Mouse (Mus musculus) G1E (cell line): ENCODE results near the gene Pld1. TPM values are rescaled to one million over a fixed set of nuclear protein-coding genes. Genes with fewer than 3 reads are reported as not detected.

Experiments
- ATAC-seq: 2 replicates; pipeline ENCODE4 v1.8.0; 2016; ENCODE audit warnings: mild to moderate bottlenecking; ENCODE audit not compliant: insufficient number of reproducible peaks, poor library complexity, low FRiP score, severe bottlenecking; ENCODE audit errors: extremely low read depth
- DNase-seq: peaks from one replicate; pipeline ENCODE4 v3.0.0; 2012; ENCODE audit warnings: low spot score
- H3K27me3 ChIP-seq: 2 replicates; pipeline ENCODE4 v1.6.1; 2012; ENCODE audit warnings: mild to moderate bottlenecking, low read length, inconsistent platforms; ENCODE audit not compliant: insufficient read depth
- H3K36me3 ChIP-seq: replicated peaks from 2 replicates; pipeline ENCODE3; 2012; ENCODE audit warnings: mild to moderate bottlenecking, inconsistent platforms
- H3K4me1 ChIP-seq: 2 replicates; pipeline ENCODE4 v1.6.1; 2012; ENCODE audit warnings: low read depth, low read length, inconsistent platforms, mixed read lengths; ENCODE audit not compliant: insufficient read depth
- H3K4me3 ChIP-seq: 2 replicates; pipeline ENCODE4 v1.5.1; 2012; ENCODE audit warnings: low read depth, mild to moderate bottlenecking, inconsistent platforms, low read length, moderate library complexity, mixed read lengths
- H3K9me3 ChIP-seq: replicated peaks from 2 replicates; pipeline ENCODE4 v1.6.1; 2012; ENCODE audit warnings: inconsistent platforms
- CTCF ChIP-seq: IDR thresholded peaks from 2 replicates; pipeline ENCODE4 v1.5.1; 2012; ENCODE audit warnings: low read depth, low read length, inconsistent platforms, mixed read lengths
- GATA1 ChIP-seq: IDR thresholded peaks from 2 replicates; pipeline ENCODE4 v1.6.1; 2012; ENCODE audit warnings: borderline replicate concordance, low read length, inconsistent platforms, mixed read lengths
- GATA2 ChIP-seq: IDR thresholded peaks from 2 replicates; pipeline ENCODE4 v1.6.1; 2012; ENCODE audit warnings: low read depth, low read length, inconsistent platforms, borderline replicate concordance
- POLR2AphosphoS5 ChIP-seq: IDR thresholded peaks from 2 replicates; pipeline ENCODE4 v1.6.1; 2012; ENCODE audit warnings: low read depth, low read length, inconsistent platforms; ENCODE audit not compliant: insufficient replicate concordance
- TAL1 ChIP-seq: conservative IDR thresholded peaks from 2 replicates; pipeline ENCODE4 v1.6.1; 2012; ENCODE audit warnings: low read depth, low read length, inconsistent platforms, mixed read lengths
- polyA plus RNA-seq: library from polyadenylated mRNA; stranded (reverse); fragments of >175 nt; gene quantifications from 2 replicates; pipeline ENCODE4 v1.2.3, GENCODE M21; 2012
- total RNA-seq, 2 experiments: library from RNA; stranded (forward) in 1 of 2; stranded (reverse) in 1 of 2; fragments of 200-1000 nt in 1 of 2; fragments of >200 nt in 1 of 2; fragmentation: Nextera tagmentation in 1 of 2; gene quantifications; 2 replicates each; pipeline ENCODE4 v1.2.3; 2014 to 2017

Pld1 gene
- total and polyA plus RNA-seq, 3 experiments, result 0.38 to 0.82 TPM; not detected in 1

GRCm38 (mm10) chr3:28017002-28017401 lies 78.5 kb downstream of the Pld1 start:
- Histone ChIP-seq H3K4me3 (no peak overlapping the region), H3K36me3 (no peaks in the 10 kb centered on the region), H3K9me3 (no peaks in the 10 kb centered on the region), H3K27me3 (no peaks in the 10 kb centered on the region), H3K4me1 (no peaks in the 10 kb centered on the region)
- no peak for TF ChIP-seq GATA1
- no peak for TF ChIP-seq TAL1
- TF ChIP-seq POLR2AphosphoS5, result no peak
- no peak for TF ChIP-seq CTCF
- TF ChIP-seq GATA2, result no peak
- no peak for ATAC-seq
- DNase-seq, result no peak

- TF ChIP-seq CTCF, result no peak
- no peaks in the 10 kb centered on the region for H3K9me3 ChIP-seq
- H3K27me3 ChIP-seq, result no peaks in the 10 kb centered on the region
- no peaks in the 10 kb centered on the region for H3K36me3 ChIP-seq
- no peak overlapping the region for H3K4me3 ChIP-seq
- no peaks in the 10 kb centered on the region for H3K4me1 ChIP-seq
- no peak for ATAC-seq
- DNase-seq, result no peak
Observed at GRCm38 (mm10) chr3:28019727-28020126, 81.2 kb downstream of the Pld1 start.

- no peak for TF ChIP-seq POLR2AphosphoS5
- no peak for TF ChIP-seq CTCF
- no peak for TF ChIP-seq TAL1
- TF ChIP-seq GATA2, result no peak
- TF ChIP-seq GATA1, result no peak
- ATAC-seq, result no peak
- H3K4me3 ChIP-seq, result no peak overlapping the region
- H3K9me3 ChIP-seq, result no peaks in the 10 kb centered on the region
- H3K4me1 ChIP-seq, result no peaks in the 10 kb centered on the region
- H3K36me3 ChIP-seq, result no peaks in the 10 kb centered on the region
- no peaks in the 10 kb centered on the region for H3K27me3 ChIP-seq
- no peak for DNase-seq
Observed at GRCm38 (mm10) chr3:28020404-28020803, 81.9 kb downstream of the Pld1 start.

- no peaks in the 10 kb centered on the region for H3K36me3 ChIP-seq
- no peaks in the 10 kb centered on the region for H3K4me1 ChIP-seq
- DNase-seq (no peak), ATAC-seq (no peak)
- H3K27me3 ChIP-seq, result no peaks in the 10 kb centered on the region
- no peaks in the 10 kb centered on the region for H3K9me3 ChIP-seq
- TF ChIP-seq TAL1 (no peak), CTCF (no peak), POLR2AphosphoS5 (no peak), GATA2 (no peak)
- H3K4me3 ChIP-seq, result no peak overlapping the region
Observed at GRCm38 (mm10) chr3:28022191-28022590, 83.7 kb downstream of the Pld1 start.

GRCm38 (mm10) chr3:28026876-28027275 lies 88.4 kb downstream of the Pld1 start:
- Histone ChIP-seq H3K4me1 (no peaks in the 10 kb centered on the region), H3K4me3 (no peak overlapping the region), H3K36me3 (no peaks in the 10 kb centered on the region), H3K9me3 (no peaks in the 10 kb centered on the region), H3K27me3 (no peaks in the 10 kb centered on the region)
- DNase-seq, result no peak
- TF ChIP-seq GATA1 (no peak), POLR2AphosphoS5 (no peak), CTCF (no peak), GATA2 (no peak), TAL1 (no peak)
- ATAC-seq, result no peak

- no peaks in the 10 kb centered on the region for H3K27me3 ChIP-seq
- no peak for DNase-seq
- H3K4me1 ChIP-seq, result no peaks in the 10 kb centered on the region
- H3K4me3 ChIP-seq, result no peak overlapping the region
- ATAC-seq, result no peak
- H3K9me3 ChIP-seq, result no peaks in the 10 kb centered on the region
- TF ChIP-seq POLR2AphosphoS5 (no peak), TAL1 (no peak), GATA2 (no peak), CTCF (no peak), GATA1 (no peak)
- H3K36me3 ChIP-seq, result no peaks in the 10 kb centered on the region
Observed at GRCm38 (mm10) chr3:28028456-28028855, 90.0 kb downstream of the Pld1 start.

GRCm38 (mm10) chr3:28030860-28031259 lies 92.4 kb downstream of the Pld1 start:
- H3K4me1 ChIP-seq, result no peaks in the 10 kb centered on the region
- no peaks in the 10 kb centered on the region for H3K9me3 ChIP-seq
- H3K4me3 ChIP-seq, result no peak overlapping the region
- ATAC-seq (no peak), DNase-seq (no peak)
- TF ChIP-seq GATA2 (no peak), POLR2AphosphoS5 (no peak), TAL1 (no peak), GATA1 (no peak), CTCF (no peak)
- H3K36me3 ChIP-seq, result no peaks in the 10 kb centered on the region
- H3K27me3 ChIP-seq, result no peaks in the 10 kb centered on the region
